Mouse (Mus musculus) liver, embryonic 14.5 days (tissue): Measurements from ENCODE around the gene Nkd1. TPM values are rescaled to one million over a fixed set of nuclear protein-coding genes. Genes with fewer than 3 reads are reported as not detected.

ENCODE experiments used
- ATAC-seq: fragments of 200-750 bp; cut with Nextera tagmentation; 2 replicates; pipeline ENCODE4 v1.8.0; 2017; ENCODE audit warnings: moderate number of reproducible peaks, mild to moderate bottlenecking, moderate library complexity; ENCODE audit not compliant: insufficient read depth
- DNase-seq, 3 experiments: peaks; one replicate each; pipeline ENCODE4 v3.0.0-alpha.2; 2012 to 2013; ENCODE audit warnings: low read depth in 3 of 3, low spot score in 3 of 3
- H3K27ac ChIP-seq: fragments of 300-500 bp; sonication (generic); 2 replicates; pipeline ENCODE4 v1.5.1; 2014; ENCODE audit warnings: moderate library complexity, mild to moderate bottlenecking, control low read depth, inconsistent platforms
- H3K27me3 ChIP-seq: fragments of 300-500 bp; sonication (generic); 2 replicates; pipeline ENCODE4 v1.6.1; 2014; ENCODE audit warnings: mild to moderate bottlenecking, low read length, moderate library complexity; ENCODE audit not compliant: control insufficient read depth, insufficient read depth
- H3K36me3 ChIP-seq: fragments of 300-500 bp; sonication (generic); replicated peaks from 2 replicates; pipeline ENCODE4 v1.6.1; 2014; ENCODE audit warnings: low read depth; ENCODE audit not compliant: control insufficient read depth, insufficient read depth
- H3K4me1 ChIP-seq, 2 experiments: fragments of 200-500 bp in 1 of 2; fragments of 300-500 bp in 1 of 2; sonication (generic) in 1 of 2; replicated peaks; 2 replicates each; pipeline ENCODE4 v1.6.1; 2012 to 2014; ENCODE audit warnings: antibody characterized with exemption in 1 of 2, inconsistent platforms in 1 of 2, low read length in 1 of 2; ENCODE audit not compliant: control insufficient read depth in 2 of 2, insufficient read depth in 2 of 2
- H3K4me2 ChIP-seq: fragments of 300-500 bp; sonication (generic); 2 replicates; pipeline ENCODE4 v1.6.1; 2014; ENCODE audit warnings: low read depth, mild to moderate bottlenecking, control low read depth, moderate library complexity
- H3K4me3 ChIP-seq, 2 experiments: fragments of 200-500 bp in 1 of 2; fragments of 300-500 bp in 1 of 2; sonication (generic) in 1 of 2; 2 replicates each; pipeline ENCODE4 v1.5.1; 2012 to 2014; ENCODE audit warnings: low read depth in 2 of 2, low read length in 2 of 2, mild to moderate bottlenecking in 2 of 2, control low read depth in 1 of 2, inconsistent platforms in 1 of 2, moderate library complexity in 1 of 2; ENCODE audit not compliant: insufficient read depth in 1 of 2
- H3K9ac ChIP-seq: fragments of 300-500 bp; sonication (generic); replicated peaks from 2 replicates; pipeline ENCODE4 v1.6.1; 2014; ENCODE audit warnings: mild to moderate bottlenecking, control low read depth, moderate library complexity
- H3K9me3 ChIP-seq: fragments of 300-500 bp; sonication (generic); 2 replicates; pipeline ENCODE4 v1.6.1; 2016; ENCODE audit warnings: low read length, mixed read lengths; ENCODE audit not compliant: control insufficient read depth
- CTCF ChIP-seq: IDR thresholded peaks from 2 replicates; pipeline ENCODE4 v1.5.1; 2016; ENCODE audit warnings: antibody characterized with exemption, low read depth, control low read depth
- EP300 ChIP-seq: IDR thresholded peaks from 2 replicates; pipeline ENCODE4 v1.6.1; 2016; ENCODE audit warnings: antibody characterized with exemption, low read depth
- WGBS: fragments of 180-500 bp; shearing (Covaris S2); extraction: QIAGEN DNeasy Blood & Tissue Kit; methylation state at CpG from one replicate; pipeline ENCODE4 v1.1.7; 2014; ENCODE audit not compliant: insufficient replicate concordance; 5-methylcytosine and 5-hydroxymethylcytosine counted together
- polyA plus RNA-seq, 2 experiments: library from polyadenylated mRNA; depleted of rRNA in 1 of 2; stranded (reverse) in 1 of 2; unstranded in 1 of 2; fragments of >200 nt; fragmentation: Nextera tagmentation in 1 of 2; extraction: Ambion mirVana in 1 of 2; gene quantifications; 2 replicates each; pipeline versions ENCODE4 v1.2.1 to v1.2.3; 2012 to 2014

Gene Nkd1
- polyA plus RNA-seq, 2 experiments, result 0.96 to 0.97 TPM

GRCm38 (mm10) chr8:88604065-88605038 is 83.2 kb downstream of the Nkd1 start:
- no peak for DNase-seq
- no peaks in the 10 kb centered on the region for H3K27me3 ChIP-seq
- 15% methylated on average over 20 of the region's 20 CpGs for WGBS
- no peak for ATAC-seq
- no peak for TF ChIP-seq CTCF
- TF ChIP-seq EP300, result no peak
- no peak overlapping the region for H3K4me2 ChIP-seq
- H3K9me3 ChIP-seq, result no peaks in the 10 kb centered on the region
- no peak overlapping the region for H3K9ac ChIP-seq
- no peak overlapping the region for H3K4me3 ChIP-seq
- no peak overlapping the region for H3K27ac ChIP-seq
- H3K36me3 ChIP-seq, result no peaks in the 10 kb centered on the region
- no peaks in the 10 kb centered on the region for H3K4me1 ChIP-seq

GRCm38 (mm10) chr8:88605361-88606040 is 84.3 kb downstream of the Nkd1 start:
- H3K4me2 ChIP-seq, result no peak overlapping the region
- no peak overlapping the region for H3K9ac ChIP-seq
- H3K9me3 ChIP-seq, result no peaks in the 10 kb centered on the region
- 44% methylated on average over 13 of the region's 13 CpGs for WGBS
- no peak overlapping the region for H3K27ac ChIP-seq
- H3K27me3 ChIP-seq, result no peaks in the 10 kb centered on the region
- DNase-seq (no peak), ATAC-seq (no peak)
- no peaks in the 10 kb centered on the region for H3K36me3 ChIP-seq
- no peaks in the 10 kb centered on the region for H3K4me1 ChIP-seq
- H3K4me3 ChIP-seq, result no peak overlapping the region
- TF ChIP-seq EP300 (no peak), CTCF (no peak)

- H3K4me2 ChIP-seq, result no peak overlapping the region
- 63% methylated on average over 8 of the region's 8 CpGs for WGBS
- ATAC-seq (no peak), DNase-seq (no peak)
- H3K27ac ChIP-seq, result no peak overlapping the region
- TF ChIP-seq CTCF (no peak), EP300 (no peak)
- no peaks in the 10 kb centered on the region for H3K27me3 ChIP-seq
- H3K36me3 ChIP-seq, result no peaks in the 10 kb centered on the region
- H3K9ac ChIP-seq, result no peak overlapping the region
- no peaks in the 10 kb centered on the region for H3K4me1 ChIP-seq
- H3K9me3 ChIP-seq, result no peaks in the 10 kb centered on the region
- no peak overlapping the region for H3K4me3 ChIP-seq
Measured at GRCm38 (mm10) chr8:88609036-88609435, 87.9 kb downstream of the Nkd1 start.

- WGBS, result 39% methylated on average over 6 of the region's 6 CpGs
- Histone ChIP-seq H3K27me3 (no peaks in the 10 kb centered on the region), H3K36me3 (no peaks in the 10 kb centered on the region), H3K4me3 (no peak overlapping the region), H3K9ac (no peak overlapping the region), H3K9me3 (no peaks in the 10 kb centered on the region), H3K4me2 (no peak overlapping the region), H3K27ac (no peak overlapping the region), H3K4me1 (no peaks in the 10 kb centered on the region)
- DNase-seq (no peak), ATAC-seq (no peak)
- TF ChIP-seq EP300, result no peak
- no peak for TF ChIP-seq CTCF
Measured at GRCm38 (mm10) chr8:88610271-88610670, 89.1 kb downstream of the Nkd1 start.

- no peak for TF ChIP-seq EP300
- no peak for TF ChIP-seq CTCF
- no peak for DNase-seq
- 55% methylated on average over 5 of the region's 5 CpGs for WGBS
Measured at GRCm38 (mm10) chr8:88614981-88615380, 93.8 kb downstream of the Nkd1 start.

More at GRCm38 (mm10) chr8:88614981-88615380, 93.8 kb downstream of the Nkd1 start:
- Histone ChIP-seq H3K27ac (no peak overlapping the region), H3K4me2 (no peak overlapping the region), H3K4me1 (no peaks in the 10 kb centered on the region), H3K9ac (no peak overlapping the region), H3K36me3 (no peaks in the 10 kb centered on the region), H3K9me3 (no peaks in the 10 kb centered on the region), H3K27me3 (no peaks in the 10 kb centered on the region), H3K4me3 (no peak overlapping the region)
- ATAC-seq, result no peak
